Mouse (Mus musculus) frontal cortex, adult (tissue): ENCODE measurements at regions not wholly inside any gene's neighbourhood (a gene's known extent, or its start where the extent isn't known, plus 50 kb on each side); places are given as distances from the start of the nearest gene placed in this dataset.

Experiments
- ATAC-seq: cut with Nextera tagmentation; 2 replicates; pipeline ENCODE4 v1.9.2; 2017; ENCODE audit warnings: mild to moderate bottlenecking, moderate library complexity, mixed read lengths; ENCODE audit not compliant: low TSS enrichment

DNA sequence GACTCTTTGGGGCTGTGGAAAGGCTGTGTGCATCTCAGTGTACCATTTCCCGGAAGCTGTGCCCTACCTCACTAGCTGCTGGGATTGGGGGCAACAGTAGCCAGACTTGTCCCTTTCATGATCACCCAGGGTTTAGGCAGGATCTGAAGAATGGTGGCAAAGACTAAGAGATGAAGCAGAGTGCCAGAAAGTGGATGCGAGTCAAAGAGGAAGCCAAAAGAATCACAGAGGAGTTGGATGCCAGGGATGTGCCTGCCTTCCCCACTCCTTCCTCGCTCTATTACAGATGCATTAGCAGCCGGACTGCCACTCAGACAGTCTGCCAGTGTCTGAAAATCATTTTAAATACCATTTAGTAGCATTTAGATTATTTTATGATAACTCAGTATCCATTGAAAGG lies 271.5 kb upstream of the Slc24a2 start:
- no peak for ATAC-seq

- ATAC-seq, result no peak
These were observed 270.2 kb upstream of the Slc24a2 start for GRCm38 (mm10) chr4:87500441-87500840.

DNA sequence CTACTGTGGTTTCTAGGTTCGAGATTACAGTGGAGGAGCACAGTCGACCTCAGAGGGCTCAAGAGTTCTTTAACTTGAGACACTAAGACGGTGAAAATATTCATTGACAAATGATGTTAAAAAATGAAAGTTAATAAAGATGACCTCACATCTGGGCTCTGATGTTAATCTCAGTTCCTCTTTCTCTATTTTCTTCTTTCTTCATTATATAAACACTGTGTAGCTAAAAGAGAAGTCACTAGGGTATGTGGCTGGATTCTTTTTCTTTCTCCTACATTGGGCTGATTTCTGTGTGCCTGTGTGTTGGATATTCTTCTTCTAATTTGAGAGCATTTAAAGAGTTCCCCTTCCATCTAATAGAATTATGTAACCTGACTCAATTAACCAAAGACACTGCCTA lies 257.5 kb upstream of the Slc24a2 start:
- no peak for ATAC-seq

DNA sequence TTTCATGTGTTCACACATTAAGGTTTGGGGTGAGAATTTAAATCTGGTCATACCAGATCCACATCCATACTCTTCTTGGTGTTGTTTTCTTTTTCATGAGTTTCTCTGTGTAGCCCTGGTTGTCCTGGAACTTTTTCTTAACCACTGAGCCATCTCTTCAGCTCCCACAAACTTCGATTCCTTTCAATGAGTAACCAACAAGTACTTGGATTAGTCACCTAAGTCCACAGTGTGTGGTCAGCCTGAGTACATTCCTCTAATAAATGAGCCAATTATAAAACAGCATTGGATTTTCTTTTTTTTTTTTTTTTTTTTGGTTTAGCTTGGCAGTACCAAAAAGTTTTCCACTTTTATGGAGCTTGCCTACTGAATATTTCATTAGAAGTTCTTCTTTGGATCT lies 245.3 kb upstream of the Slc24a2 start:
- no peak for ATAC-seq

GRCm38 (mm10) chr4:87473331-87474039 lies 243.2 kb upstream of the Slc24a2 start:
- peak; percentile 83 for ATAC-seq

- ATAC-seq, result peak; percentile 42
These were observed 242.5 kb upstream of the Slc24a2 start for GRCm38 (mm10) chr4:87472787-87473186.

DNA sequence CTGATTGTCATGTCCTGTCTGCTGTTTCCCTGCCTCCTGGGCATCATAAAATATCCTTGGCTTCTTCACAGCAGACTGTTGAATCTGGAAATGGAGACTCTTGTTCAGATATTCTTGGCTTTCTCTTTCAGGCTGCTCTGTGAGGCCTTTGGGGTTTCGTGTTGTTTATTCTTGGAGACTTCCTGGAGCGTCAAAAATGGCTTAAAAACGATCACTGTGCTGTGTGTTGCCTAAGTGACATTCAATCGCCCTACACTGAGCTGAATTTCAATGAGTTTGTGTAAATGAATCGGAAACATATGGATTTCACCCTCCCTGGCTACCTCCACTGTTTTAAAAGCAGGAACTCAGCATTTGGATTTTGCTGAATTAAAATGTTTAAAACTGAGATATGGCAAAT lies 241.1 kb upstream of the Slc24a2 start:
- ATAC-seq, result peak; percentile 42; the same call in 1 of the 2 replicates

DNA sequence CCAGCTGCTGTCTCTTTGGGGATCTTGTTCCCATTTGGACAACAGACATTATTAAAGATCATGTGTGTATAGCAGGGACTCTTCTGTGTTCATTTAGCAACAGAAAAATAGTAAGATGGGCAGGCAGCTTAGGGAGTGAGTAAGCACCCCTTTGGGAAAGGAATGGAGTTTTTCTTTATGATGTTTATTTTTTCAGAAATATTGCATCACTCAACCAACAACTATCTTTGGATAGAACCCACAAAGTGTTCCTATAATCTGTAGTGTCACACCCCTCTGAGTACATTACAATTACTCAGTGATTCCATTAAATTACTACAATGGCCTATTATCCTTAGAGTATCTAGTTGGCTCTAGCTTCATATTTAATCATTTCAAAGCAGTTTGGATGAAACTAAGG lies 237.3 kb upstream of the Slc24a2 start:
- no peak for ATAC-seq

- no peak for ATAC-seq
These were observed 236.7 kb upstream of the Slc24a2 start for GRCm38 (mm10) chr4:87467018-87467417.

DNA sequence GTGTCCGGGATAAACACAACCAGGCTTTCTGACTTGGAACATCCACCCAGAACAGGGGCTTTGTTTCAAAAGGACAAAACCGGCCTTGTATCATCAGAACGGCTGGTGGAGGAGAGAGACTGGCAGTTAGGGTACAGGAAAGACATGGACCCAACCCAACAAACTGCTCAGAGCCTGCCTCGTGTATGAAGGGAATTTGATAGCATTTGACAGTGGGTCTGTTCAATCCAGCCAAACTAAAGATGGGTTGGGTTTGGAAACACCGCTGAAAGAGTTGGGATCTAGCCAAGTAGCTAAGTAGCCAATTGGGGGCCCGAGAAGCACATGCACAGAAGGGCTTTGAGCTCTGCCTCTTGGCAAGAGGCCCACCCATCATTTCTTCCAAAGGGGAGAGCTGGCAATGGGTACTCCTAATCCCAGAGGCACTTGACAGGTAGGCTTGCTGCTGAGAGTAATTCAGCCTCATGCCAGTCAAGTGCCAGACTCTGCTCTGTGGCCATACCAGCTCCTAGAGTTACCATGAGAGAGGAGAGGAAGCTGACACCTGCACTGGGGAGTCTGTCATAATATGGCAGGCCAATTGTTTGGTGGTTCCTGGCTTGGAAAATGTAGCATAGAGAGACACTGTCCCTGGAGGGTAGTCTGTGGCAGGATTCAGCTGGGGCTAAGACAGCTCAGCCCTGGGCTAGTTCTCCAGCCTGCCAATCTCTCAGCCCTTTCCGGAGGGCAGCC lies 231.1 kb upstream of the Slc24a2 start:
- peak; percentile 44 for ATAC-seq

GRCm38 (mm10) chr4:87455863-87456578 lies 225.7 kb upstream of the Slc24a2 start:
- ATAC-seq, result no peak

DNA sequence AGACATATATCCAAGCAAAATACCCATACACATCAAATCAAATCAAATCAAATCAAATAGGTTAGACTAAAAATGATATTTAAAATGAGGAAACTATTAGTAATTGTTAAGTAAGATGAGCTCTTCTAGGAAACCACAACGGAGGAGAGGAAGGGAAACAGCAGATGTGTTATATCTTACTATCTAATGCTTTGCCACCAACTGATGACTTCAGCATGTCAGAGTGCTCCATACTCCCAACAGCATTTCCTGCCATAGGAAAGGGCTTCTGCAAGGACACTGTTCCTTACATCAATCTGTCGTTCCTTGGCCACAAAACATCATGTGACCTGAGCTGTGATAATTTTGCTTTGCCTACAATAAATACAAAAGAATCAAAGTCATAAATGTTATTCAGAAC lies 221.8 kb upstream of the Slc24a2 start:
- no peak for ATAC-seq

DNA sequence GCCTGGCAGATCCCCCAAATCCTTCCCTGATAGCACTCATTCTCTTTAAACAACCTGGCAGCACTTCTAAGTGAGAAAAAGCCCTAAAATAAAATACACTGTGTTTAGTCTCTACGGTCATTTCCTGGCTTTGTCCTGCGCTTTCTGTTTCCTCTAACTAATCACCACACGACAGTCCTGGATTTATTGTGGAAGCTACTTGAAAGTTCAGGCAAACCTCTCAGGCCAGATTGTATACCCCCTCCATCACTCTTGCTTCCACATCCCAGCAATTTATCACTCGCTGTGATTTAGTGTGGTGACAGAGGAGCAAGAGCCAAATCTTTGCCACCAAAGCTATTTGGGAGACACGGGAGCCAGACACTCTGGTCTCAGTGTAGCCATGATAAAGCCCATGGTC lies 221.0 kb upstream of the Slc24a2 start:
- ATAC-seq, result no peak

DNA sequence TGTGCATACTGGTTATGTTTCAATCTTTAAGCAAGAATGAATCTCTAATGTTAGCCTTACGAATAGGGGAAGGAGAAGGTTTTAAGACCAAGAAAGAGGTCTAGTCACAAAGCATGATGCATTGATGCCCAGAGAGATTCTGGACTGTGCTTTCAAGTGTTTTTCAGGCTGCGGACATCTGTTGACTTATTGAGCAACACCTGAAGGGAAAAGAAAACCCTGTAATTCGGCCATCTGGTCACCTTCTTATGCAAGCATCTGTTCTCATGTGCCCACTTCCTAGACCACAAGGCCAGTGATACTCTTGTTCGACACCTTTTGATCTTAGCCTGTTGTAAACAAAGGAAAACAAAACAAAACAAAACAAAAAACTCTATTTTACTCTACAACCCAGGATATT lies 218.1 kb upstream of the Slc24a2 start:
- no peak for ATAC-seq

DNA sequence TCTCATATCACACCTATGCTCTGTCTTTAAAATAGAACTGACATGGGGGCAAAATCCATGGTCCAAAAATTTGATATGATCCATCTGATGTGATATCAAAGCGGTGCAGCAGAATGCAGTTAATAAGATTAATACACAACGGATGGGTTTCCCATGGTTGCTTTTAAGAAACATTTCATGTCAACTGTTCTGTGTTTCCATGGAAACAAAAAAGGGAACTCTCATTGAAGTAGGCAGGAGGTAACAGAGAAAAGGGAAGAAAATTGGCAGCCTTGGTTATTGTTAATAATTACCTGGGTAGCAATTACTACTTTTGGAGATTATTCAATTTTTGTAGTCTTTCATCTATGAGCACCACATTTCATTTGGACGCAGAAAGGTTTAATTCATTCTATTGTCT lies 216.6 kb upstream of the Slc24a2 start:
- ATAC-seq, result no peak

- no peak for ATAC-seq
These were observed 203.9 kb upstream of the Slc24a2 start for GRCm38 (mm10) chr4:87434136-87434535.

DNA sequence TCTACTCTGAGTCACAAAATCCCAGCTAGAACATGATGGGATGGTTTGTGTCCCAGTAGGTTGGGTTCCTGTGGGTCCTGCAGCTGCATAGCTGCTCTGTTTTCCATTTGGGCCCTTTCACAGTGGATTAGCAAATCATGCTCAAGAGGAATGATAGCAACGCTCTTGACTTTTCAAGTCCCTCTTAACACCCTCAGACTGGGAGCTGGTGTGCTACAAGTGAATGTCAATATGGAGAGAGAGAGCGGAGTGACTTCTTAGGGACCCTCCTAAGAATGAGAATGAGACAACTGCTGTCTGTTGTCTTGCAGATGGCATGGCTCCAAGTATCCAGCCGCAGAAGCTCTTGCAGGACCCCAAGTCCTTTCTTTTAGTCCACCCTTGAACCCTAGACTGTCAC lies 198.1 kb upstream of the Slc24a2 start:
- ATAC-seq, result no peak

DNA sequence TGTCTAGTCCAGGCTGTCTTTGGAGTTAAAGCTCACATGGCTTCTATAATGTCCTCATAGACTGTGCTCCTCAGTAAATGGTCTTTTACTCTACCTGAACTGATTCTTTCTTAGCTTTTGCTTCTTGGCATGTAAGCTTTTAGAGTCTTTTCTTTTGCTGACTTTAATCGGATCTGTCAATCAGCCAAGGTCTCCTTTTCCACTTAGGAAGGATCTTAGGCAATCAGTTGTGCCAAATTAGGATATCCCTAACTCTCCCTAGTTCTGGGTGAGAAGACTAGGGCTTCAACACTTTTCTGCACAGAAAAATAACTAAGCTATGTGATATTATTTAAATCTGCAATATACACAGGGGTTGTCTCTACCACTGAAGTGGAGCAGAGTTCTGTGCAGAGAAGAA lies 193.8 kb upstream of the Slc24a2 start:
- no peak for ATAC-seq

- ATAC-seq, result peak; percentile 41; the same call in 1 of the 2 replicates
These were observed 192.3 kb upstream of the Slc24a2 start for GRCm38 (mm10) chr4:87422588-87422987.

GRCm38 (mm10) chr4:87403354-87403753 lies 173.1 kb upstream of the Slc24a2 start:
- ATAC-seq, result peak; percentile 48; the same call in 1 of the 2 replicates

DNA sequence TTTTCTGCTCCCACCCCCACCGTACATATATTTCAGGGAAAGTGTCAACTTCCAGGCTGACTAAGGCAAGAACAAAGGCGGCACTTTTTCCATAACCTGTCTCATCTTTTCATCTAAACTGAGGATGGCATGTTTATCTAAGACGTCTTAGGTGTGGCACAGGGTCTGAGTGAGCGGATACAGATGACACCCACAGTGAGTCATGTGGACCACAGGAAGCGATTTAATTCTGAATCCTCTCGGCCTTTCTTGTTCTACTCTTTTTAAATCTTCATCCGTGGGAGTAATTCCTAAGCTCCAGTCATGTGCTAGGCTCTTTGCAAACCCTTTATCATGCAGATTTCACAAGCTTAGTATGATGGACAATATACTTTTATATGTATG lies 171.9 kb upstream of the Slc24a2 start:
- peak; percentile 51 for ATAC-seq

GRCm38 (mm10) chr4:87401316-87402172 lies 171.3 kb upstream of the Slc24a2 start:
- peak; percentile 83 for ATAC-seq
